Mouse (Mus musculus): ENCODE measurements at regions not wholly inside any gene's neighbourhood (a gene's known extent, or its start where the extent isn't known, plus 50 kb on each side); places are given as distances from the start of the nearest gene placed in this dataset.

DNA sequence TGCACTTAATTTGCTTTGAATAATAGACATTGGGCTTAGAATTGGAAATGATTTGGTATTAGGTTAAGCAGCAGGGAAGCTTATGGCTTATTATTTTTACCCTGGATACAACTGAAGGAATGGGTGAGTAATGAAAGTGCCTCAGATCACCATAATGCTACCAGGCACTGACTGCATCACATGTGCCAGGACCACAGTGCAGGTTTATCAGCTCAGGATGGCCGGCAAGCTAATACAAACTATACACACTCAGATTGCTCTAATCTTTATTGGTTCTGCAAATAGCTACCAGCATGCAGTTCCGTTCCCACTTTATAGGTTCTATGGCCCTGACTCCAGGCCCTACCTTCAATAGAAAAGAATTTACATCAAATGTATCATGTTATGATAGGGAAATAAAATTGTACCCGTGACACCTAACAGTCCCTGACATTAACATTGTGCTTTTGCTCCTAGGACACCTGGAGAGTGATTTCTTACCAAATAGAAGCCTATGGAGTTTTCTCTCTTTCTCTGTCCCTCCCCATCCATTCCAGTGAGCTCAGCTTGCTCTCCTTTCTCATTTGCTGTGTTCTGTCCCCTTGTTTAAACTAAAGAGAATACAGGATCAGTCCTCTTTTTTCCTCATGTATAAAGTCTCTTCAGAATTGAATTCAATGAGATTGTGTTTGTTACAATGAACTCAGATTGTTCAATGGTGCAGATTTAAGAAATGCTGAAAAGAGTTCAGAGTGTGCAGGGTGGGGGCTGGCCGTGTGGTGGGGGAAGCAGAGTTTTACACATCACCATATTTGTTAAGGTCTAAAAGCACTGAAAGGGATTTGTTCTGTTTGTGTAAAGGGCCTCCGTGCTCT, 121.3 kb upstream of the BC052040 start:
- no peak for DNase-seq

DNA sequence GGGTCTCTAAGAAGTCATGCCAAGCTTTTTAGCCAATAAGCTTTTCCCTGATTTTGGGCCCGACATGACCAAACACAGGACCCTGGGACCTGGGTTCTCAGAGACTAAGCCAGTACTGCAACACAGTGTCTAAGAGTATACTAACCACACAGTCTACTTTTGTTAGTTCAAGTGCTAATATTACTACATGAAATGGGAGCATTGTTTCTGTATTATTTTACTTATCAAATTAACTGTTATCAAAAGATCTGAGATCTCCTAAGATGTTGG, 120.7 kb upstream of the BC052040 start:
- no peak for DNase-seq

DNA sequence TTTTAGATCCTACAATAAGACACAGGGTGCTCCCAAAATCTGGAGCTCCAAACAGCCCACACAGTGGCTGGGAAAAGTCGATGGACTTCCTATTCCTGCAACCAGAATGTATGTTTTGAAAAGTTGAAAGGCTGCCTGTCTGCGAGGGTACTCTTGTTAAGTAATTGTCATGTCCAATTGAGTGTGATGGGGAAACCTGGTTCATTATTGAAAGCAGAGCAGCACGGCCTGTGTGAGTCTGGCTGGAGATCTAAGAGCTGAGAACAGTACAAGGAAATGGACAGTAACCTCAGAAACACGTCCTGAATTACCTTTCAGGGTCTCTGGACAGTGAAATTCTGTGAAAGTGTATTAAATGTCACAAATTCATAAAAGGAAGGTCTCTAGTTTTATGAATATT, 115.3 kb upstream of the BC052040 start:
- no peak for DNase-seq

DNA sequence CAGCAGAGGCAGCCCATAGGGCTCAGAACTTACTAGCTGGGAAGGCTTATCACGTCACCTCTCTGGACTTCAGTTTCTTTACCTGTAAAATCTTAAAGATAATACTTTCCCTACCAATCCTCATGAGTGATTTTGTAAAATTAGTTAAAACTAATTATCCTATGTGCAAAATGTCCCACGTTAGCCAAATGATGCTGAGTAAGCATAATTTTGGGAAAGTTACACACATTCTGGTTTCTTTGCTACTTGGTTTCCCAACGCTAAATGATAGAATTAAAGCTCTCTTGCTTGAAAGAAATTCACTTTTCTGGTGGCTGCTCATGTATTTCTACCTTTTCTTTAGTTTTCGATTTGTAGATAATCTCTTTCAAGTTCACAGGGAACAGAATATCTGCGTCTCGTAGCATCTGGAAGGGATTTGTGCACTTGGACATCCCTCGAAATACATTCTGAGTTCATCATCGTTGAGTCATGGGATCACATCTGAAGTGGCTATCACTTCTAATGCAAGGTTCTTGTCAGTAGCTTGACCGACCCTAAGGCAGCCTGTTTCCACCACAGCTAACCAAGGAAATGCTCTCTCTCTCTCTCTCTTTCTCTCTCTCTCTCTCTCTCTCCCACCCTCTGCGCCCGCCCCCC, 114.3 kb upstream of the BC052040 start:
- no peak for DNase-seq

DNA sequence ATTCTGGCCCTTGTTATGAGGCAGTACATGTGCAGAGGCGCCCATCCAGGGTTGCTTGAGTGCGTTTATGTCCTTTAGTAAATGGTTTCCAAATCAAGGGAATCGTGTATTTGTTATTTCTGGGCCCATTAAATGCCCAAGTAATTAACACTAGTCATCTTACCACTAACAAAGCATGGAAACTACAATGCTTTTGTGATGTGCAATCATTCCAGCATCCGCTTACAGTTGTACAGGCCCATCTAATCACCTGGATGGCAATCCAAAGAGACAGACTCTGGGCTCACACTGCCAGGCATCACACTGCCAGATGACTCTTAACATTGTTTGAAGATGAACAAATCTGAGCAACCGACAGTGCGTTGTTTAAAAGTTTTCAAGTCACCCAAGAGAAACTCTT, 113.6 kb upstream of the BC052040 start:
- no peak for DNase-seq

DNA sequence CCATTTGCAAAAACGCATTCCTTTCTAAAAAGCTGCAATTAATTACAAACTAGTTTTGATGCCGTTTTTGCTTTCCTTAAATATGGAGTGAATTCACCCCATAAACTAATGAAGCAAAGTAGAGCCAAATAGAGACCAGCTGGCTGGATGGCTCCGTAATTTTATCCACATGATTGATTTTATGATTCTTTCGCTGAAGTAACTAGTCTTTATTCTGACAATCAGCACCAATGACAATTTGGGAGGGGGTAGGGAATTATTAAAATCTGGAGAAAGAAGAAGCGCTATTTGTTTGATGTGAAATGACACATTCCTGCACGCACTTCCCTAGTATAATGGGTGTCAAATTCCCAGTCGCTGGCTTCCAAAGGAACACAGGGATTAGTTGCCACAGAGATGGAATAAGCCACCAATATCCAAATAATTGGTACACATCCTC, 113.0 kb upstream of the BC052040 start:
- no peak for DNase-seq

DNA sequence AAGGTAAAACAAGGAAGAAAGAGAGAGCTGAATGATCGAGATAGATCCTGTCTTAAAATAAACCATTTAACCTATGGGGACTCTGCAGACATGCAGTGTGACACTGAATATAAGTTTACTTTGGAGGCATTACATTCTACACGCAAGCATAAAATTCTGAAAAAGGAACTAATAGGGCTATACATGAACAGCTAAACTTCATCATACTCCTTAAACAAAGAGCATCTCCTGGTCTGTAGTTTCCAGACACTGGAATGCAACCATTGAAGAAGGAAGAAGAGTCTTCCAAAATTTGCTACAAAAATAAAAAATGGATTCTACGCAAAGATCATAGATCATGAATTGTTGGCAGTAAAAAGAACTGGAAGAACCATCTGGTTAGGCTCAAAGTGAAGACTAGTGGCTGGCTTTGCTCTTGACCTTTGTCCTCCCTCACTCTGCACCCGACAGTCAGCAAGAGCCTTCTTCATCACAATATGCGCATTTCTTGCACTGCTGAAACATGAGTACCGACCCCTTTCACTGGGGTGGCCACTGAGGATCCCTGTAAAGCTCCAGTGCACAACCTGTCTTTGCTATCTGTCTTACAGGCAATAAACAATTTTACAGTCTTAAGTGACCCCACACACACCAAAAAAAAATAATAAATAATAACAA, 112.2 kb upstream of the BC052040 start:
- DNase-seq = no peak

DNA sequence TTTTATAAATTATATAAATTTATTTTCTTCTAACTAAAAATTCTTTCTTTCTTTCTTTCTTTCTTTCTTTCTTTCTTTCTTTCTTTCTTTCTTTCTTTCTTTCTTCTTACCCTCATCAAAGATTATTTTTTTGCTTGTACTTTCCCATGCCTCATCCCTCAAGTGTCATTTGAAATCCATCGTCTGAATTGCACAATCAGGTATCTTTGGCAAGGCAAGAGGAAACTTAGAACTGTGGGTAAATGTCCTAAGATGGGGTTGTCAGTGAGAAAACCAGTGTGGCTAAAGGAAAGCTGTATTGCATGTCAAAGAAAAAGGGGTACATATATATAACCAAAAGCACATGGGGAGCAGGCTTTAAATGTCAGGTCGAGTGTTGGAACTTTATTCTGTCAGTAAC, 109.1 kb upstream of the BC052040 start:
- DNase-seq = no peak

DNA sequence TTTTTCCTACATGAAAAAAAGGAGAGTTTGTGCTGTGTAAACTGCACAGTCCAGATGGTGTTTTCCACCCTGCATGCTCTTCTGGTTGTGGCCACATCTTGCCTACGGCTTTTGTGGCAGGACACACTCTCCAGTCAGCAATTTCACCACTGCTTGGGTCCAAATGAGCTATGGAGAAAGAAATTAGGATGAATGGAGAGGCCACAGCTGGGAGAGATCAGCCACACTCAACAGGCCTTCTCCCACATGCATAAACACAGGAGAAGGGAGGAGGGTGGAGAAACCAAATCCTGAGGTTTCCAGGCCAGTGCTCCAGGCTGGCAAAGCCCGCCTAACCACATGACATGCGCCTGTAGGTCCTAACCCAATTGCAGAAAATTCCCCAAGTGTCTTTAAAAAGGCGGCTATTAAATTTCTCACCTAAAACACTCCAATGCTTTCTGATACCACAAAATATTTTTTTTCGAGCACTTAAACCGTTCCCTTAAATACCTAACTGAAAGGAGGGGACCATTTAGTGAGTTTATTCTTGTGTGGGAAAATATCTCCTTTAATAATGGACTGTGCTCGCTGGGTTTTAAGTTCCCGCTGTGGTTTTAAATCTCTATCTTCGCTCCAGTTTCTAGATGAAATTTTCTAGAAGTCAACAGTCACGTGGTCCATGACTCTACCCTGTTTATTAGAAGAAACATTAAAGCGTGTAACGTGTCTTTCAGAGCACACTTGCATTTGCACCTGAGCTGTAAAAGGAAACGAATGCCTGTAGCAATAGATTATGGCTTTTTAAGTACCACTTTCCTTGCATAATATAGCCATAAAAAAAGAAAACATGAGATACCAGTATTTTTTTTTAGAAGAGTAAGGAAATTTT, 97.9 kb upstream of the BC052040 start:
- DNase-seq = no peak

DNA sequence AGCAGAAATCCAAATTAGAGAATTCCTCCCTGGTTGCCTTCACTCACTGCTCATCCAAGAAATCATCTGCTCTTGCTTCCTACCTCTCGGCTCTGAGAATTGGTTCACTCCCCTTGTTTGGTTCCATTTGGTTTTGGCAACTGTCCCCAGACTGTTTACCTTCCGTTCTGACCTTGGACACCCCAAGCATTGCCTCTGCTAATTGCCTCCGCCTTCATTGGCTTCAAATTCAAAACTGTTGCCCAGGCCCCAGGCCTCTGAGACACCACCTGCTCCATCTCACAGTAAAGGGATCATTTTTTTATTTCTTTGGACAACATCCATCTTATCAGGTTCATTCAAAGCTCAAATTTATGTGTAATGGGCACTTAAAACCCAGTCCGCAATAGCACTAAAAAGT, 93.1 kb upstream of the BC052040 start:
- no peak for DNase-seq

DNA sequence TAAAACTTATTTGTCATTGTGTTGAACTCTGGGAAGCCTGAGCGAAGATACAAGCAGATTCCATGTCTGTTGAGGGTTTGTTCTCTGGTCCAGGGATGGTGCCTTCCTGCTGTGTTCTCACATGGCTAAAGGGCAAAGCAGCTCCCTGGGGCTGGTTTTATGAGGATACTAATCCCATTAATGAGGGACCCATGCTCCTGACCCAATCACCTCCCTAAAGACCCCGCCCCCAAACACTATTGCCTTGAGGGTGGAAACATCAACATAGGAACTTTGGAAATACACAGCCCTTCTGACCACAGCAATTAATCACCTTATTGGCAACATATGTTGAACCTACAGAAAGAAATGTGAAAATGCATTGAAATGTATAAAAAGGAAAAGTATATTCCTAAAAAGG, 88.5 kb upstream of the BC052040 start:
- DNase-seq = no peak

DNA sequence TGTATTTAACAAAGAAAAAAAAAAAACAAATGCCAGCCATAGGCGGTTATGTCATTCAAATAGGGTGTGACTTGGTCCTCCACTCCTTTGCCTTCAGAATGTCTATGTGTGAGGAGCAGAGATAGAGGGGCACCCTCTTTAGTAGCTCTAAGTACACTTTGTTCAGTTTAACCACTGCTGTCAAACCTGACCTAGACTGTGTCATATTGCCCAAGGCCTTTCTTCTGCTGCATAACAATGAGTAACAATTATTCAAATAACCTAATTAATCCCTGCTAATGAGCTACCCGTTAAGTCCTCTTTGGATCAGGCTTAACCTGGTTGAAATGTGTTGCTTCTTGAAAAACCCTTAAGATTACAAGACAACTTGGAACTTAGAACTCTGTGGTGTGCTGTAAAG, 81.6 kb upstream of the BC052040 start:
- DNase-seq = no peak

DNA sequence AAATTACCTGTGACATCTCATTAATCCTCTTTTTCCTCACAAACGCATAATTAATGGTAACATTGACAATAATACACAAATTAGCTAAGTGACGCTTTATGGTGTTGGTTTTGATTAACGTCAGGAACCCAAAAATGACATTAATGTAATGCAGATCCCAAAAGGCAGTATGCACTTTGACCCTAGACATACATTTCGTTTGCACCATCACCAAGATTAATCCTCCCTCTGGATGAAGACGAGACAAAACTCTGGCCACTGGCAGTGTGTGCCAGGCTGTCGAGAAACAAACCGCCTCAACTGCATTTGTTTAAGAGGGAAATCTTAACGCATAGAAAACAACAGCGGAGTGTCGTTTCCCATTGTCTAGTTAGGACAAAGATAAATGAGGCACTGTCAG, 72.0 kb upstream of the BC052040 start:
- DNase-seq = no peak

DNA sequence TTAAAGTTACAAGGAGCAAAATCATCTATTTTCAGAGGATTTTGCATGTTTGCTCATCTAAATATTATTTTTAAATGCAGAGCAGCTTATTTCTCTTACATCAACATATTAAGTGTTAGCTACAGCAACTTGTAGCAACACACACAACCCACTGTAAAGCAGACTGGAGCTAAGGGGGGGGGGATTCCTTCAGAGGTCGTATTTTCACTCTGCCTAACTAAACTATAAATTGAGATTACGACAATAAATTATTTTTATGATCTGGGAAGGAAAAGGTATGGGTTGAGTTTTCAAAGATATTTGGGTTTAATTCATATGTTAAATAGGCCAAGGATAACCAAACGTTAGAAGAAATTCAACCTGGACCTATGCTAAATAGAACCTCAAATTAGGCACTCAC, 70.4 kb upstream of the BC052040 start:
- DNase-seq = no peak

DNA sequence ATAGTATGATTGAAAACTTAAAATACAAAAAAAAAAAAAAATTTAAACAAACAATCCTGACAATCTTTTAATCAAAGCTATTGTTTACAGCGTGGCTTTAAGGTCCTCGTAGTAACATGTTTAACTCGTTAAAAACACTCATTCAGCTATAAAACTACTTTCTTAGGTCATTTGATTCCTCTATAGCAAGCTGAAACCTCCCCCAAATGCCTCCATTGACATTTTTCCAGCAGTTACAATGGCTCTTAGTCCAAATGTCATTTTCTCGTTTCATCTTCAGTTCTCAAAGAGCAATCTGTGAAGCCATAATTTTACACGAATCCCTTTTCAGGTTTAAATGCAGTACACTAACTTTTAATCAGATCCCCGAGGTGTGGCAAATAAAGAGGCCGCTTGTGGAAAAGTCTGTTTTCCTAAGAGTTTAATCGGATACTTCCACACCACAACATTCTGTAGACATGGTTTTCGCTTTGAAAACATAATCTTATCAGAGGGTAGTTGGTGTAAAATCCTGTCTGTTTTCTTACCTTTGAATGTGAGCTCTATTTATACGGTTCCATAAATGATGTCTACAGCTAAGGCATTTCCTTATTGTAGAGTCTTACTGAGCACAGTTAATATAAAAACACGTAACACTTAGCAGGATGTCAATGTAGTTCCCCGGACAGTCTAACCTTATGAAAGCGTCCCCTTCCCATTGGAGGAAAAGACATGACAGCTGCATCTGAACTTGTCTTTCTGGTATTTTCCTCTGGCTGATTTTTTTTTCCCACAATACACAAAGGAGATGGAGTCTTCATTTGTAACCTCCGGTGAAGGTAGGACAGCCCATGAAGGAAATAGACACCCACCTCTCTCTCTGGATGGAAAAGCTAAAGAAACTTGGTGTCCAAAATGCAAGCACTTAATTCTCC, 69.6 kb upstream of the BC052040 start:
- DNase-seq = no peak

DNA sequence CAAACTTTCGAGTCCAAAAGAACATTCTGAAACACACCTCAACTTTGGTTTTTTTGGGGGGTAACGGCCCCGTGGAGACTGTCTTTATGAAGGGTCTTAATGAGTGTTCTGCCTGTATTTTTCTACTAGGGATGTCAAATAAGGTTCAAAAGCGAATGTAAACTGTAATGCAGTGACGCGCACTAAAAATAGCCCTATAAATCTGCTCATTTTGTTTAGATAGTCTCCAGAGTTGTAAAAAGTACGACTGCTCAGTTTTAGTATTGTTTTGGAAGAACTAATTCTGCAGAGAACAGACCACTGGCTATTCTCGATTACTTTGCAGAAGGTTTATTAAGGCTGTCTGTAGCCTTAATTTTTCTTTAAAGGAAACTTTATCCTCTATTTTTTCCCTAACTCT, 68.6 kb upstream of the BC052040 start:
- no peak for DNase-seq

DNA sequence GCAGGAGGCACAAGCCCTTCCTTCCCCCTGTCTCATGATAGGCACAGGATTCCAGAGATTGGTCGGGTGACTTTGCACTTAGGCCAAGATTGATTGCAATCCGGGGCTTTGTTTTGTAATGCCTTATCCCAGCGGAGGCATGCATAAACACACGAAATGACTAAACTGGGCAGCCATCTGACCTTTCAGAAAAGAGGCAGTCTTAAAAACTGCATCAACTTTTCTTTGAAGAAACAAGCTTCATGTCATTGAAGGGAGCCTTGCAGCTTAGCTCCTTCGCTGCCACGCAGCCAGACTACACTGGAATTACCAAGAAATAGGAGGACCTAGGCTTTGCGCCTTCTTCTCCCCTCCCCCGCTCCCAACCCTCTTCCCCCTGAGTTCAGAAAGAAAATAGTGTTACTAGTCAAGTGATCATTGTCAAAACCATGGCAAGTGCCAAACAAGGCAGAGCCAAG, 67.7 kb upstream of the BC052040 start:
- DNase-seq = no peak

DNA sequence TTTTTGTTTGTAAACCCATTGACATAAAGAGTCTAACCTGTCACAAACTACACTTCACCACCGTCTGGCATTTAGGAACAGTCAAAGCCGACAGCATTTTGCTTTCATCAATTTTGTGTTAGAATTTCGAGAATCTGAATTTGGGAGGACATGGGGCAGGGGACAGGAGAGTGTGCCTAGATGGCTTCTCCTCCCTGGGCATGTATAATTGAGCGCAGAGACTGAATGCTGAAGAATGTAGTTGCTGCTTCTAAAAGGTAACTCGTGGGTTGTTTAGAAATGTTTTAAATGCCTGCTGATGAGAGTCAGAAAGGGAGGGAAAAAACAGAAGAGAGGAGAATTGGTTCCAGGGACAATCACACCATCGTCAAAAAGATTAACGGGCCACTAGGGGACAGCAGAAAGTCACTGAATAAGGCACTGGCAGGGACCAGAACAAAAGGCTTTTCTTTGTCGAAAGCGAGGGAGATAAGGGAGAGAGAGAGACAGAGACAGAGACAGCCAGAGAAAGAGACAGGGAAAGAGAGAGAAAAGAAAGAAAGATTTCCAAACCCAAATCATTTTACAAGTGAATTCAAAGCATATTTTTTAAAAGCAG, 66.6 kb upstream of the BC052040 start:
- DNase-seq = no peak

DNA sequence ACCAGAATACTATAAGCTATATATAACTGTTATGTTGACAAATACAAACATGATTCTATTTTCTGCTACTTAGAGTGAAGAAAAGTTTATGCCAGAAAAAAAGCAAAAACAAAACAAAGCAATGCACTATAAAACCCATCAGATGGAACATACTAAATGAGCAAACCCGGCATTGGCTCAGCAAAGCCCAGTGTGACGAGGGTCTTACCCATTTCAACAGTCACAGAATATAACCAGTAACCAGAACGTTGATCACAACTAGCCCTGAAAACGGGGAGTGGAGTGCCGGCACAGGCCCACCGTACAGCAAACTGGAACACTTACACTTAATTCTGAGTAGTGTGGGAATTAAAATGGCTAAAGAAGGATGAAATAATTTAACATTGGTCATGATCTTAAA, 66.0 kb upstream of the BC052040 start:
- DNase-seq = no peak

DNA sequence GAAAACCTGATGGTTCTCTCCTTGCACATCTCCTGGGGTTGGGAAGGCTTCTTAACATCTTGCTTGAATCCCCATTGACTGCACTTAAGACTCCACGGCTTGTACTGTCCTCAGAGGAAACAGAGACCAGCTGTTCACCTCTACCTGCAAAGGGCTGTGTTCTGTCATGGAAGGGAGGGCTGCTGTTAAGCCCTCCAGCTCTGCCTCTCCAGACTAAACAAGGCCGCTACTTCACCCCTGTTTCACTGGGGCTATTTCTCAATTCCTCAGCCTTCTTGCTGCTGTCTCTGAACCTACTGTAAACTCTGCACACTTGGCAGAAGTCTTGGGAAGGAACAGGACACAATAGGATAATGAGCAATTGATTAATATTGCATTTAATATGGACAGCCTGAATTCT, 64.7 kb upstream of the BC052040 start:
- DNase-seq = no peak

DNA sequence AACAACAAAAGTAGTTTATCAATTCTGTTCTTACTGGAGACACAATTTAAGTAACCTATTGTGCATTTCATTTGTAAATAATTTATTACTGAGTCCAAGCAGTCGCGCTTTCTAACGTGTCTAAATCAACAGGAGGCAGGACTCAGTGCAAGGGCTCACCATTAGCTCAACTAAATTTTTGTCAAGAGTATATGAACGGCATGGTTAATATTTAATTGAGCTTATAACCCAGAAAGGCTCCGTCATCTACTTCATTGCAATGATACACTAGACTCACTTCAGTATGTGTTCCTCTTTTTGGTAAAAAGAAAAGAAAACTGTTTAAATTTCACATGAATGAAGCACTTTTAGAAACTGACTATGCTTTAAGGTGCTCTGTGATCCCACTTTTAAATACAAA, 61.5 kb upstream of the BC052040 start:
- no peak for DNase-seq
